Mouse (Mus musculus): ENCODE measurements around the gene Ece1. TPM values are rescaled to one million over a fixed set of nuclear protein-coding genes. Genes with fewer than 3 reads are reported as not detected.
"Not testable (repeated sequence)": the region's sequence is repeated elsewhere in the genome, so short reads cannot be mapped to it uniquely, and the experiment has no call there.

The Ece1 gene
- polyA plus RNA-seq, 1 experiment from 2014 or later, result 69.0 TPM

DNA sequence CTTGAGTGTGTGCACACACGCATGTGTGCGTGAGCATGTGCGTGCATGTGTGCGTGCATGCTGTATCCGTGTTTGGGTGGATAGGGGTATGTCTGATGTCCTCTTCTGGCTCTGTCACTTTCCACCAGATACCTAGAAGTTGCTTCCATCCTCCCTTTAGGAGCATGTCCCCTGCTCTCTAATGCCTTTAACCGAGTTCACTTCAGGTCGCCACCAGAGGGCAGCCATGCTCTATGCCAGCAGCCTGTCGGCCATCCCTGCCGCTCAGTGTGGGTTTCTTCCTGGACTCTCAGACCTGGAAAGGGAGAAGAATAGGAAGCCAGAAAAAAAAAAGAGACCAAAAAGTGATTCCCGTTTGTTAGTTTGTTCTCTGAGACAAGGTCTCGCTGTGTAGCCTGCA, 17.4 kb upstream of the Ece1 start:
- H3K4me3 ChIP-seq (ENCODE audit: low read length), result no peak overlapping the region
- H3K4me1 ChIP-seq (ENCODE audit: control insufficient read depth, insufficient read depth, low read length), result no peaks in the 10 kb centered on the region
- no peaks in the 10 kb centered on the region for H3K9me3 ChIP-seq (ENCODE audit: control insufficient read depth, low read length)
- no peaks in the 10 kb centered on the region for H3K27me3 ChIP-seq (ENCODE audit: control insufficient read depth, insufficient read depth, low read length)
- H3K4me2 ChIP-seq (replicated peaks; ENCODE audit: low read depth, low read length), result no peak overlapping the region
- no peak overlapping the region for H3K27ac ChIP-seq (ENCODE audit: low read depth, low read length)
- no peaks in the 10 kb centered on the region for H3K36me3 ChIP-seq (ENCODE audit: control insufficient read depth, insufficient read depth, low read length)
- no peak; the same call in 1 of the 2 replicates for ATAC-seq (ENCODE audit: low FRiP score, low TSS enrichment)
- H3K9ac ChIP-seq (ENCODE audit: low read depth, low read length), result no peak overlapping the region
- 18% methylated on average over 11 of the region's 11 CpGs for WGBS

DNA sequence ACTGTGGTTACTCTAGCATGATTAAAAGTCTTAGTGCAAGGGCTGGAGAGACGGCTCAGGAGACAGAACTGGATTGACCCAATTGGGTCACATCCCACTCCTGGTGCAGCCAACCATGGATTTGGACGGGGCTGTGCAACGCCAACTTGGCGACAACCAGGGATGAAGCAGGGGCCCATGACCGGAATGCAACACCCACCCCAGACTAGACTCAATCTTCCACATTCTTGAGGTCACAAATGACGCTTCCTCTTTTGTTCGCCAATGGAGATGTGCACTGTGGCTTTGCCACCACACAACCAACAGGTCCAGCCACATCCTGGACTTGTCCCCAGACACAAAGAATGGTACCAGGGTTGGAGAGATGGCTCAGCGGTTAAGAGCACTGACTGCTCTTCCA, 14.4 kb upstream of the Ece1 start:
- H3K9me3 ChIP-seq (ENCODE audit: control insufficient read depth, low read length); H3K9ac ChIP-seq (ENCODE audit: low read depth, low read length); H3K4me3 ChIP-seq (ENCODE audit: low read length); H3K36me3 ChIP-seq (ENCODE audit: control insufficient read depth, insufficient read depth, low read length); ATAC-seq (ENCODE audit: low FRiP score, low TSS enrichment); H3K4me1 ChIP-seq (ENCODE audit: control insufficient read depth, insufficient read depth, low read length); H3K27ac ChIP-seq (ENCODE audit: low read depth, low read length); H3K27me3 ChIP-seq (ENCODE audit: control insufficient read depth, insufficient read depth, low read length); H3K4me2 ChIP-seq (replicated peaks; ENCODE audit: low read depth, low read length): not testable (repeated sequence)
- WGBS, result 84% methylated on average over 8 of the region's 8 CpGs

DNA sequence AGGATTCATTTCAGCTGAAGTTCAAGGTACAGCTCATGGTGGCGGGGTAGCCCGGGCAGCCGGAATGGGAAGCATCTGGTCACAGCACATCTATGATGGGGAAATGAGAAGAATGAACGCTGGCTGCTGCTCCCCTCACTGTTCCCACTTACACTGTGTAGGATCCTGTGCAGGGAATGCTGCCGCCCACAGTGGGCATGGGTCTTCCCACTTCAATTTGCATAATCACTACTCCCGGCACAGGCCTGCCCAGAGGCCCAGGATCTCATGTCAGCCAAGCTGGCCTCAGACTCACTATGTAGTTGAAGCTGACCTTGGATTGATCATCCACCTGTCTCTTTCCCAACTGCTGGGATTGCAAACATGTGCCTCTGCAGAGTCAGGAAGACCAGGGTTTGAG, 11.9 kb upstream of the Ece1 start:
- 89% methylated on average over 6 of the region's 6 CpGs for WGBS

DNA sequence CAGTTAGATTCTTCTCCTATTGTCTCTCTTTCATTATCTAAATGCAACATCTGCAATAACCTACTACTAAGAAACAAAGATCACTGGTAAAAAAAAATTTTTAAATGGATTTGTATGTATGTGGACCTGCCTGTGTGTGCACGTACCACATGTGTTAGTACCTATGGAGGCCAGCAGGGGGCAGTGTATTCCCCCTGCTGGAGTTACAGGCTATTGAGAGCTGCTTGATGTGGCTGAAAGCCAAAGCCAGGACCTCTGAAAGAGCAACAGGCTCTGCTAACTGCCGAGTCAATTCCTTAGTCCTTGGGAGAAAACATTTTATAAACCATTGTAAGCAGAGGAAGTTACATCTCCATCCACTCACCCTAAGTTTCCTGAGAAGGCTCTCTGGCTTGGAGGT, 10.6 kb upstream of the Ece1 start:
- WGBS, result 61% methylated on average over 2 of the region's 2 CpGs
- no peak overlapping the region for H3K4me2 ChIP-seq (replicated peaks; ENCODE audit: low read depth, low read length)

More for the DNA sequence above, 11.9 kb upstream of the Ece1 start:
- no peaks in the 10 kb centered on the region for H3K4me1 ChIP-seq (ENCODE audit: control insufficient read depth, insufficient read depth, low read length)
- H3K9ac ChIP-seq (ENCODE audit: low read depth, low read length), result no peak overlapping the region
- H3K4me3 ChIP-seq (ENCODE audit: low read length), result no peak overlapping the region
- ATAC-seq (ENCODE audit: low FRiP score, low TSS enrichment), result no peak
- no peaks in the 10 kb centered on the region for H3K36me3 ChIP-seq (ENCODE audit: control insufficient read depth, insufficient read depth, low read length)
- no peaks in the 10 kb centered on the region for H3K27me3 ChIP-seq (ENCODE audit: control insufficient read depth, insufficient read depth, low read length)
- H3K4me2 ChIP-seq (replicated peaks; ENCODE audit: low read depth, low read length), result no peak overlapping the region
- H3K9me3 ChIP-seq (ENCODE audit: control insufficient read depth, low read length), result no peaks in the 10 kb centered on the region
- H3K27ac ChIP-seq (ENCODE audit: low read depth, low read length), result no peak overlapping the region

DNA sequence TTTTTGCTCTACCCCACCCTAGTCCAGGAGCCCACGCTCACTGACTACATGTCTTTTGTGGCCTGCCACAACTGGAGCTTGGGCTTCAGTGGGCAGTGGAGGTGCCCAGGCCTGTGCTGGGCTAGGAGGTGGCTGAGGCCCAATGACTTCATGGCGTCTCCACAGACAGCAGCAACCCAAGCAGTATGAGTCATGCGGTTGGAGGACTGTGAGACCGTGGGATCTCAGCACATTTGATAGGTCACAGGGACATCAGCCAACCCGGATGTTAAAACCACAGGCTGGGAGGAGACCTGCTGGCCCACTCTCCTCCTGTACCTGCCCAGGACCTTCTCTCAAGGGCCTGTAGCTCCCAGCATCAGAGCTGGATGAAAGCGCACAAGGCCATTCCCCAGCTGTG, 8.2 kb upstream of the Ece1 start:
- ATAC-seq (ENCODE audit: low FRiP score, low TSS enrichment), result no peak
- Histone ChIP-seq H3K36me3 (ENCODE audit: control insufficient read depth, insufficient read depth, low read length) (no peaks in the 10 kb centered on the region), H3K4me3 (ENCODE audit: low read length) (no peak overlapping the region), H3K4me1 (ENCODE audit: control insufficient read depth, insufficient read depth, low read length) (no peaks in the 10 kb centered on the region), H3K27me3 (ENCODE audit: control insufficient read depth, insufficient read depth, low read length) (no peaks in the 10 kb centered on the region), H3K27ac (ENCODE audit: low read depth, low read length) (no peak overlapping the region), H3K4me2 (replicated peaks; ENCODE audit: low read depth, low read length) (no peak overlapping the region), H3K9me3 (ENCODE audit: control insufficient read depth, low read length) (no peaks in the 10 kb centered on the region), H3K9ac (ENCODE audit: low read depth, low read length) (no peak overlapping the region)
- 86% methylated on average over 6 of the region's 6 CpGs for WGBS

More for the DNA sequence above, 10.6 kb upstream of the Ece1 start:
- Histone ChIP-seq H3K9me3 (ENCODE audit: control insufficient read depth, low read length) (no peaks in the 10 kb centered on the region), H3K9ac (ENCODE audit: low read depth, low read length) (no peak overlapping the region), H3K4me3 (ENCODE audit: low read length) (no peak overlapping the region), H3K36me3 (ENCODE audit: control insufficient read depth, insufficient read depth, low read length) (no peaks in the 10 kb centered on the region), H3K4me1 (ENCODE audit: control insufficient read depth, insufficient read depth, low read length) (no peaks in the 10 kb centered on the region), H3K27ac (ENCODE audit: low read depth, low read length) (no peak overlapping the region), H3K27me3 (ENCODE audit: control insufficient read depth, insufficient read depth, low read length) (no peaks in the 10 kb centered on the region)
- no peak for ATAC-seq (ENCODE audit: low FRiP score, low TSS enrichment)

DNA sequence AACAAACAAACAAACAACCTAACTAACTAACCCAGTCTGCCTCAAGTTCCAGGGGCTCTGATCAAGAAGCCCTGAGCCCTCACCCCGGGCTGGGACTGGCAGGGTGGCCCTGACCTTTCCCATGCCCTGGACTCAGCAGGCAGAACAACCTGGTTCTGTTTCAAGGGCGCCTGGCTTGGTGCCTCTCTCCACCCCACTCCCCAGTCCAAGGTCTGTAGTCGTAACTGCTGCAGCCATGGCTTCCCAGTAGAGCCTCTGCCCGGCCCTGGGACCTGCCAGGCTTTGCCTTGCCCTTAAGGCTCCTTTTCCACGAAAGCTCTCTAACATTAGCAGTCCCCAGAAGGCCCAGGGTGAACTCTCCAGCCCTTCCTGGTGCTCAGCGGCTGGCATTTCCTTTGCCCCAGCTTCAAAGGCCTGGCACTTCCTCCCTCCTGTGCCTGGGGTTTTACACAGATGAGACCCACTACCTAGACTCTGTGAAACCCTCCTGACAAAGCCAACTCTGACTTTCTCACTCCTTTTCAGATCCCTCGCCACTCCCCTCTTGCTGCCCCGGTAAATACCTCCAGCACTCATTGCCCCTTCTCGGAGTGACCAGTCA, 6.2 kb upstream of the Ece1 start:
- Histone ChIP-seq H3K27ac (ENCODE audit: low read depth, low read length) (no peak overlapping the region), H3K4me3 (ENCODE audit: low read length) (no peak overlapping the region), H3K27me3 (ENCODE audit: control insufficient read depth, insufficient read depth, low read length) (no peaks in the 10 kb centered on the region), H3K9ac (ENCODE audit: low read depth, low read length) (no peak overlapping the region), H3K4me1 (ENCODE audit: control insufficient read depth, insufficient read depth, low read length) (no peaks in the 10 kb centered on the region), H3K9me3 (ENCODE audit: control insufficient read depth, low read length) (no peaks in the 10 kb centered on the region), H3K36me3 (ENCODE audit: control insufficient read depth, insufficient read depth, low read length) (no peaks in the 10 kb centered on the region), H3K4me2 (replicated peaks; ENCODE audit: low read depth, low read length) (no peak overlapping the region)
- ATAC-seq (ENCODE audit: low FRiP score, low TSS enrichment), result no peak
- 46% methylated on average over 9 of the region's 9 CpGs for WGBS

DNA sequence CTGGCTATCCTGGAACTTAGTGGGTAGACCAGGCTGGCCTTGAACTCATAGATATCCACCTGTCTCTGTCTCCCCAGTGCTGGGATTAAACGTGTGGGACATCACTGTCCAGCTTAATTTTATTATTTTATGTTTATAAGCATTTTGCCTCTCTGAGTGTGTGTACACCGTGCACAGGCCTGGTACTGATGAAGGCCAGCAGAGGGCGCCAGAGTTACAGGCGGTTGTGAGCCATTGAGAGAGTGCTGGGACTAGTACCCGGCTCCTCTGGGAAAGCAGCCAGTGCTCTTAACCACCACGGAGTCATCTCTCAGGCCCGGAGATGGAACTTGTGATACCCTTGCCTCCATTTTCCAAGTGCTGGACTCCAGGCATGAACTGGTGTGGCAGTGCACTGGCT, 4.9 kb upstream of the Ece1 start:
- no peak overlapping the region for H3K4me3 ChIP-seq (ENCODE audit: low read length)
- H3K9me3 ChIP-seq (ENCODE audit: control insufficient read depth, low read length), result no peaks in the 10 kb centered on the region
- no peaks in the 10 kb centered on the region for H3K36me3 ChIP-seq (ENCODE audit: control insufficient read depth, insufficient read depth, low read length)
- H3K4me2 ChIP-seq (replicated peaks; ENCODE audit: low read depth, low read length), result no peak overlapping the region
- no peak overlapping the region for H3K9ac ChIP-seq (ENCODE audit: low read depth, low read length)
- ATAC-seq (ENCODE audit: low FRiP score, low TSS enrichment), result no peak
- no peak overlapping the region for H3K27ac ChIP-seq (ENCODE audit: low read depth, low read length)
- H3K4me1 ChIP-seq (ENCODE audit: control insufficient read depth, insufficient read depth, low read length), result no peaks in the 10 kb centered on the region
- 33% methylated on average over 7 of the region's 7 CpGs for WGBS
- no peaks in the 10 kb centered on the region for H3K27me3 ChIP-seq (ENCODE audit: control insufficient read depth, insufficient read depth, low read length)

DNA sequence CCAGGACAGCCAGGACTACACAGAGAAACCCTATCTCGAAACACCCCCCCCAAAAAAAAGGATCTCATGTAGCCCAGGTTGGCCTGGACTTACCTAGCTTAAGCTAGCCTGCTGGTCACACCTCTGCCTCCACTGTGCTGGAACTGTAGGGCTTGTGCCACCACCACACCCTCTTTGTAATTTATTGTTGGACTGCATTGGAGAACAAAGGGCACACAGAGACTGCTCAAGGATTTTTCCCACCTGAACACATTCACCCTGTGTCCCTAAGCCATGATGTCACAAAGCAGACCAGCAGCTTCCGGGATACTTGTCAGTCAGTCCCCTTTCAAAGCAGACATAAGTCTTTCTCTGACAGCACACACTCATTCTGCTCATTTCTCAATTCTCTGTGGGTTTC, 3.7 kb upstream of the Ece1 start:
- no peak overlapping the region for H3K9ac ChIP-seq (ENCODE audit: low read depth, low read length)
- ATAC-seq (ENCODE audit: low FRiP score, low TSS enrichment), result no peak
- H3K27me3 ChIP-seq (ENCODE audit: control insufficient read depth, insufficient read depth, low read length), result no peaks in the 10 kb centered on the region
- peaks cover 6% of the 10 kb centered on the region for H3K4me1 ChIP-seq (ENCODE audit: control insufficient read depth, insufficient read depth, low read length)
- WGBS, result 83% methylated on average over 2 of the region's 2 CpGs
- no peak overlapping the region for H3K4me2 ChIP-seq (replicated peaks; ENCODE audit: low read depth, low read length)
- no peaks in the 10 kb centered on the region for H3K36me3 ChIP-seq (ENCODE audit: control insufficient read depth, insufficient read depth, low read length)
- H3K27ac ChIP-seq (ENCODE audit: low read depth, low read length), result no peak overlapping the region
- H3K9me3 ChIP-seq (ENCODE audit: control insufficient read depth, low read length), result no peaks in the 10 kb centered on the region
- H3K4me3 ChIP-seq (ENCODE audit: low read length), result no peak overlapping the region

DNA sequence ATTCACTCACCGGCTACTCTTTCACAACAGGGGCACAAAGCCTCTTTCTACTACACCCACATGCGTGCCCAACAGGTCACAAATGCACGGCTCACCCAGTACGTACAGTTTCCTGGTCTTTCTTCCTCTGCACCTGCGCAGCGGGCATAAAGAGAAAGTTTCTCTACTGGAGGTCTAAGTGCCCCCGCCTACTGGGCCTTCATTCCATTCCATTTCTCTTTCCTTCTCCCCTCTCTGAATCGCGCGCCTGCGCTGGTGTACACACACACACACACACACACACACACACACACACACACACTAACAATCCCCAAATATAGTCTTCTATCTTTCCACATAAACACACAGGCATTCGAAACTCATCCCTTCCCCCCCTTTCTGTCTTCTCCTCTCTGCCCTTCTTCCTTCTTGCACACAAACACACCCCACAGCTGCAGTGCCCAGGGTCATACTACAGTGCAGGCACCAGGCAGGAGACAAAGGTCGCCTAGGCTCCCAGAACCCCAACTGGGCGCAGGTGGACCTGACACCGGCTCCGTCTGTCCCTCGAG, 501 bp upstream of the Ece1 start:
- Histone ChIP-seq H3K9ac (ENCODE audit: low read depth, low read length) (peak overlapping the region; percentile 60), H3K36me3 (ENCODE audit: control insufficient read depth, insufficient read depth, low read length) (no peaks in the 10 kb centered on the region), H3K4me1 (ENCODE audit: control insufficient read depth, insufficient read depth, low read length) (peaks cover 26% of the 10 kb centered on the region), H3K27ac (ENCODE audit: low read depth, low read length) (no peak overlapping the region; the same call in 1 of the 2 replicates), H3K9me3 (ENCODE audit: control insufficient read depth, low read length) (no peaks in the 10 kb centered on the region), H3K4me3 (ENCODE audit: low read length) (peak overlapping the region; percentile 68), H3K27me3 (ENCODE audit: control insufficient read depth, insufficient read depth, low read length) (no peaks in the 10 kb centered on the region), H3K4me2 (replicated peaks; ENCODE audit: low read depth, low read length) (peak overlapping the region; percentile 70)
- WGBS, result 22% methylated on average over 17 of the region's 17 CpGs
- peak; percentile 70 for ATAC-seq (ENCODE audit: low FRiP score, low TSS enrichment)

All from kidney, embryonic 14.5 days (tissue).